In genomic region chr16:25483831-25484254, GRCm38 (mm10) we compare ENCODE assay signal across 9 mouse cellular contexts.
DNase-seq lines count a peak whose midpoint lies in the region.
"Had no signal": no experiment of that assay in that cellular context is flagged by ENCODE, and none has a peak within 500 bp of the region (broad histone marks: within the 10 kb centered on the region; RNA-seq: fewer than 3 reads in every experiment).

No protein-coding gene starts in this region.

- peak; percentile 4 to 16 for DNase-seq in frontal cortex, postnatal 36 days (ENCODE audit: low spot score in 2 of 2)
- no peak for DNase-seq in frontal cortex, postnatal 25 days (ENCODE audit: low spot score in 2 of 2)
- DNase-seq in right cerebral cortex, postnatal 25 days, result peak; percentile 17
- DNase-seq in right cerebral cortex, postnatal 14 days, result no peak
- peak; percentile 19 to 37 for DNase-seq in kidney, postnatal 25 days
- DNase-seq in testis, postnatal 14 days (ENCODE audit: low spot score), result peak; percentile 20
- no peak for DNase-seq in yolk sac, embryonic 10.5 days (ENCODE audit: low spot score)
- no peak for DNase-seq in embryo, embryonic 10.5 days (ENCODE audit: low spot score)
- DNase-seq: thymus, adult 2 months had no signal

Comparison
In these comparisons a context has a peak if more than half of its experiments do, and no peak if none do; other contexts are left out.
1. DNase-seq: peak in frontal cortex, postnatal 36 days (2 of 2), right cerebral cortex, postnatal 25 days (single experiment), kidney, postnatal 25 days (2 of 2) and testis, postnatal 14 days (single experiment); none in frontal cortex, postnatal 25 days (0 of 2), right cerebral cortex, postnatal 14 days (single experiment), yolk sac, embryonic 10.5 days (single experiment) and embryo, embryonic 10.5 days (single experiment).